Comparison of ENCODE assay signal across 27 mouse cellular contexts in the genomic region with DNA sequence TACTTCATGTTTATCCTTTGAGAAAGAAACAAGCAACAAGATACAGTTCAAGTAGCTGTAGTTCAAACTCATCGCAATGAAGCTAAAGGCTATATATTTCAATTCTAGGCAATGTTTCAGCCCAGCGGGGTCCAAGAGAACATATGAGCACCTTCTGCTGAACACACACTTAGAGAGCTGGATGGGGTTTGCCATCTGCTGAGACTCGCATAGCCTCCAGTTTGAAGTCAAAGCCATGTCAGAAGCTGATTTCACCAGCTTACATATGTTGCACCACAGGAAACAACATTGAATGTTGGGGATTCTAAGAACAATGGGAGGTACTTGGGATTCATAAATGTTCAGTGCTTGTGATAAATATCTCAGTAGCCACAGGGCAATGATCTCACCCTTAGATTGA.
DNase-seq lines count a peak whose midpoint lies in the region; ATAC-seq and TF ChIP-seq lines count a peak whose summit lies in the region.
"Had no signal": no experiment of that assay in that cellular context is flagged by ENCODE, and none has a peak within 500 bp of the region (broad histone marks: within the 10 kb centered on the region; RNA-seq: fewer than 3 reads in every experiment).

No protein-coding gene starts in this region.

- peak; percentile 28 for DNase-seq in cerebellum, adult 11-12 months
- DNase-seq in cerebellum, postnatal 4 days (ENCODE audit: low spot score in 2 of 2): no peak
- DNase-seq in forebrain, postnatal 0 days: peak; percentile 31
- DNase-seq in forebrain, embryonic 10.5 days (ENCODE audit: extremely low spot score, low spot score): no peak
- DNase-seq in brain, adult 2 months (ENCODE audit: low read depth, low spot score): peak; percentile 84
- DNase-seq in brain, embryonic 18.5 days (ENCODE audit: low read depth, low spot score): peak; percentile 6
- DNase-seq in adrenal gland, postnatal 36 days: no peak
- DNase-seq: adrenal gland, postnatal 10 days; B cell, adult 2 months; gastrocnemius, postnatal 10 days; gastrocnemius, postnatal 36 days; heart, adult 2 months; heart, postnatal 14 days; heart, postnatal 4 days; kidney, adult 11 months; kidney, adult 8-10 months had no signal

- no peaks in the 10 kb centered on the region for H3K9me3 ChIP-seq in forebrain, postnatal 0 days (ENCODE audit: low read length)
- H3K9me3 ChIP-seq in forebrain, embryonic 10.5 days: no peaks in the 10 kb centered on the region
- H3K9me3 ChIP-seq: embryonic facial prominence, embryonic 12.5 days; embryonic facial prominence, embryonic 15.5 days; forebrain, embryonic 12.5 days; forebrain, embryonic 15.5 days; G1E; heart, embryonic 10.5 days; heart, embryonic 13.5 days; intestine, embryonic 15.5 days had no signal

- WGBS in forebrain, postnatal 0 days: 81% methylated on average over 3 of the region's 3 CpGs
- WGBS in forebrain, embryonic 10.5 days: 89% methylated on average over 3 of the region's 3 CpGs

- H3K9ac ChIP-seq in forebrain, postnatal 0 days: no peak overlapping the region
- H3K9ac ChIP-seq: embryonic facial prominence, embryonic 12.5 days; embryonic facial prominence, embryonic 15.5 days; forebrain, embryonic 12.5 days; forebrain, embryonic 15.5 days; heart, embryonic 13.5 days; hindbrain, embryonic 14.5 days; intestine, embryonic 15.5 days had no signal

- H3K4me3 ChIP-seq in forebrain, postnatal 0 days (ENCODE audit: low read depth, low read length): no peak overlapping the region
- H3K4me3 ChIP-seq in forebrain, embryonic 10.5 days: no peak overlapping the region
- H3K4me3 ChIP-seq: embryonic facial prominence, embryonic 12.5 days; embryonic facial prominence, embryonic 15.5 days; forebrain, embryonic 12.5 days; forebrain, embryonic 15.5 days; heart, adult 2 months; heart, embryonic 10.5 days; heart, embryonic 13.5 days; intestine, embryonic 15.5 days had no signal

- H3K4me1 ChIP-seq in forebrain, postnatal 0 days (ENCODE audit: insufficient read depth): no peaks in the 10 kb centered on the region
- H3K4me1 ChIP-seq in forebrain, embryonic 10.5 days: no peaks in the 10 kb centered on the region
- H3K4me1 ChIP-seq: embryonic facial prominence, embryonic 12.5 days; embryonic facial prominence, embryonic 15.5 days; forebrain, embryonic 12.5 days; forebrain, embryonic 15.5 days; heart, embryonic 10.5 days; heart, embryonic 13.5 days; intestine, embryonic 15.5 days had no signal

- H3K27me3 ChIP-seq in forebrain, postnatal 0 days (ENCODE audit: insufficient read depth, low read length): no peaks in the 10 kb centered on the region
- H3K27me3 ChIP-seq in forebrain, embryonic 10.5 days (ENCODE audit: poor library complexity, severe bottlenecking): no peaks in the 10 kb centered on the region
- H3K27me3 ChIP-seq: CH12.LX; embryonic facial prominence, embryonic 12.5 days; embryonic facial prominence, embryonic 15.5 days; forebrain, embryonic 12.5 days; forebrain, embryonic 15.5 days; heart, embryonic 13.5 days; intestine, embryonic 15.5 days had no signal

- no peak overlapping the region for H3K27ac ChIP-seq in forebrain, postnatal 0 days (ENCODE audit: low read depth, low read length)
- no peak overlapping the region for H3K27ac ChIP-seq in forebrain, embryonic 10.5 days
- H3K27ac ChIP-seq: embryonic facial prominence, embryonic 12.5 days; embryonic facial prominence, embryonic 15.5 days; forebrain, embryonic 12.5 days; forebrain, embryonic 15.5 days; heart, adult 2 months; heart, embryonic 10.5 days; heart, embryonic 13.5 days; hindbrain, embryonic 14.5 days; intestine, embryonic 15.5 days had no signal

- no peak overlapping the region for H3K4me2 ChIP-seq in forebrain, postnatal 0 days (ENCODE audit: low read depth)
- H3K4me2 ChIP-seq: embryonic facial prominence, embryonic 12.5 days; embryonic facial prominence, embryonic 15.5 days; forebrain, embryonic 12.5 days; forebrain, embryonic 15.5 days; heart, embryonic 13.5 days; hindbrain, embryonic 14.5 days; intestine, embryonic 15.5 days had no signal

- peak; percentile 47; the same call in 1 of the 2 replicates for ATAC-seq in forebrain, postnatal 0 days
- ATAC-seq: forebrain, embryonic 15.5 days; intestine, embryonic 15.5 days; Patski had no signal

- no peak for TF ChIP-seq CTCF in forebrain, postnatal 0 days (IDR thresholded peaks at IDR 0.05; ENCODE audit: low read depth)

- no peaks in the 10 kb centered on the region for H3K36me3 ChIP-seq in forebrain, postnatal 0 days (ENCODE audit: insufficient read depth)
- no peaks in the 10 kb centered on the region for H3K36me3 ChIP-seq in forebrain, embryonic 10.5 days (replicated peaks)
- H3K36me3 ChIP-seq: embryonic facial prominence, embryonic 12.5 days; embryonic facial prominence, embryonic 15.5 days; forebrain, embryonic 12.5 days; forebrain, embryonic 15.5 days; G1E; heart, embryonic 10.5 days; heart, embryonic 13.5 days; intestine, embryonic 15.5 days had no signal

Comparison
In these comparisons a context has a peak if more than half of its experiments do, and no peak if none do; other contexts are left out.
1. DNase-seq: peak in cerebellum, adult 11-12 months (single experiment), forebrain, postnatal 0 days (single experiment), brain, adult 2 months (single experiment) and brain, embryonic 18.5 days (single experiment); none in cerebellum, postnatal 4 days (0 of 2), forebrain, embryonic 10.5 days (single experiment) and adrenal gland, postnatal 36 days (0 of 2).